Mouse (Mus musculus) layer of hippocampus, postnatal 25 days (tissue): ENCODE results near the gene Exoc8. TPM values are rescaled to one million over a fixed set of nuclear protein-coding genes. Genes with fewer than 3 reads are reported as not detected.

Source experiments
- DNase-seq, 2 experiments: peaks; one replicate each; pipeline ENCODE4 v3.0.0; 2022; ENCODE audit warnings: mixed read lengths in 2 of 2, low spot score in 1 of 2; ENCODE audit errors: extremely low spot score in 1 of 2
- total RNA-seq, 2 experiments: library from RNA; stranded (reverse); gene quantifications; 2 replicates each; pipeline ENCODE4 v1.2.3; 2021

Gene Exoc8
- 10 to 100 TPM; 36.9 to 37.3 TPM for total RNA-seq

- DNase-seq = peak; percentile 98 to 99
Observed at GRCm38 (mm10) chr8:124897386-124898250, at the start of gene Exoc8, which contains the start of gene Sprtn. TSS of gene Exoc8 (minus strand) at chr8:124897705. TSS of gene Sprtn (plus strand) at chr8:124897886.

GRCm38 (mm10) chr8:124944406-124944805 is 46.9 kb upstream of the Exoc8 start:
- no peak for DNase-seq

- no peak for DNase-seq
Observed at GRCm38 (mm10) chr8:124943801-124944200, 46.3 kb upstream of the Exoc8 start.

GRCm38 (mm10) chr8:124937293-124937692 is 39.8 kb upstream of the Exoc8 start:
- no peak for DNase-seq

GRCm38 (mm10) chr8:124936699-124937098 is 39.2 kb upstream of the Exoc8 start:
- DNase-seq = no peak

GRCm38 (mm10) chr8:124935116-124935515 is 37.6 kb upstream of the Exoc8 start:
- no peak for DNase-seq

- DNase-seq = no peak
Observed at GRCm38 (mm10) chr8:124932435-124932834, 34.9 kb upstream of the Exoc8 start.

- no peak for DNase-seq
Observed at GRCm38 (mm10) chr8:124930649-124931048, 33.1 kb upstream of the Exoc8 start.

GRCm38 (mm10) chr8:124930086-124930485 is 32.6 kb upstream of the Exoc8 start:
- no peak for DNase-seq

- no peak for DNase-seq
Observed at GRCm38 (mm10) chr8:124929006-124929405, 31.5 kb upstream of the Exoc8 start.

- no peak for DNase-seq
Observed at GRCm38 (mm10) chr8:124926351-124926771, 28.9 kb upstream of the Exoc8 start.

GRCm38 (mm10) chr8:124925544-124926266 is 28.2 kb upstream of the Exoc8 start:
- DNase-seq = no peak

- DNase-seq = no peak
Observed at GRCm38 (mm10) chr8:124923971-124924652, 26.6 kb upstream of the Exoc8 start.

GRCm38 (mm10) chr8:124922490-124923089 is 25.1 kb upstream of the Exoc8 start:
- no peak for DNase-seq

- no peak for DNase-seq
Observed at GRCm38 (mm10) chr8:124921369-124922279, 24.1 kb upstream of the Exoc8 start.

- no peak for DNase-seq
Observed at GRCm38 (mm10) chr8:124917741-124918484, 20.4 kb upstream of the Exoc8 start.

- DNase-seq = no peak
Observed at GRCm38 (mm10) chr8:124914061-124914460, 16.6 kb upstream of the Exoc8 start.

GRCm38 (mm10) chr8:124911938-124912872 is 14.7 kb upstream of the Exoc8 start:
- no peak for DNase-seq
